Mouse (Mus musculus) brain, embryonic 14.5 days (tissue): ENCODE data around the gene Ackr2.

Experiments used
- CTCF ChIP-seq: fragments of 200-500 bp; IDR thresholded peaks from 2 replicates; pipeline ENCODE4 v1.5.1; 2012; ENCODE audit warnings: inconsistent platforms, mild to moderate bottlenecking, moderate library complexity, borderline replicate concordance; ENCODE audit not compliant: insufficient read depth, insufficient read length; ENCODE audit errors: extremely low read depth
- POLR2A ChIP-seq: fragments of 200-500 bp; IDR thresholded peaks from 2 replicates; pipeline ENCODE4 v1.6.1; 2012; ENCODE audit warnings: mild to moderate bottlenecking, inconsistent platforms, borderline replicate concordance; ENCODE audit not compliant: poor library complexity, insufficient read depth, insufficient read length, severe bottlenecking; ENCODE audit errors: extremely low read depth

- TF ChIP-seq CTCF = no peak
- no peak for TF ChIP-seq POLR2A
Observed at GRCm38 (mm10) chr9:121923443-121923842, 25.3 kb downstream of the Ackr2 start.
